Comparison of ENCODE assay signal across 8 mouse cellular contexts in the genomic region with DNA sequence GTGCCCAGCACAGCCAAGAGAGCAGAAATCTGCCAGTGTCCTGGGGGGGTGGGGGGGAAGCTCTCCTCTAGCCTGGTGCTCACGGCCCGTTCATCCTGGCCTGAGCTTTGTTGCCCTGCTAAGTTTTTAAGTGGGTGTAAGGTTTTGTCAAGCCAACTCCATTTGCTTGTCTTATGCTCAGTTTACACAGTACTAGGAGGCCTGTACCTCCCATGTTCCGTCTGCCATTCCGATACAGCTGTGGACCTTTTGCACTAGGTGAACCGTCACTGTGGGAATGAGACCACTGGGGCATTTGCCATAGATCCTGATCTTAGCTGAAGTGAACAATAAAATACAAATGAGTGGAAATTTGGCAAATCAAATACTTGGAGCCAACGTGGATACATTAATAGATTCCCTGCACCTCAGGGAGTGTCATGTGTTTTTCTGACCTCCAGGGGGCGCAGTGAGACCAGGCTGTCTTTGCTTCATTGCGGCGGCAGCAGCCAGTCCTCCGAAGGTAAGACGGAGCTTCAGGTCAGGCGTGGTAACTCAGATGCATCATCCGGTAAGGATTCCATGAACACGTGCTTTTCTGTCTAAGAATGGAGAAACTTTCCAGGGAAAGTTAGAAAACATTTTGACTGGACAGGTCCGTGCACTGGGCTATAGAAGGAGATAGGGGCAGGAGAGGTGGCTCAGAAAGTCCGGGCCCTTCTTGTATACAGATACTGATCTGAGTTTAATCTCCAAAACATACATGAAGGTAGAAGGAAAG. TPM values are rescaled to one million over a fixed set of nuclear protein-coding genes. Genes with fewer than 3 reads are reported as not detected.
DNase-seq lines count a peak whose midpoint lies in the region; ATAC-seq and TF ChIP-seq lines count a peak whose summit lies in the region.

No protein-coding gene starts in this region.

- TF ChIP-seq CTCF in ES-Bruce4 (IDR thresholded peaks at IDR 0.05; ENCODE audit: low read depth, low read length) = peak; percentile 94
- TF ChIP-seq CTCF in bone marrow macrophage, adult 2 months (IDR thresholded peaks at IDR 0.05; ENCODE audit: low read depth, low read length) = peak; percentile 84; the same call in 1 of the 2 replicates

- peak; percentile 50 for ATAC-seq in embryonic facial prominence, embryonic 14.5 days (ENCODE audit: low read depth)

- H3K36me3 ChIP-seq in ES-Bruce4 (ENCODE audit: control insufficient read depth, insufficient read depth, low read length, poor library complexity, severe bottlenecking) = no peaks in the 10 kb centered on the region
- H3K36me3 ChIP-seq in embryonic facial prominence, embryonic 14.5 days (ENCODE audit: control insufficient read depth, insufficient read depth, low read length) = peaks cover 10% of the 10 kb centered on the region; the same call in 1 of the 2 replicates

- TF ChIP-seq EP300 in ES-Bruce4 (IDR thresholded peaks at IDR 0.05; ENCODE audit: insufficient read depth, low read depth, low read length) = no peak

- no peak overlapping the region for H3K27ac ChIP-seq in ES-Bruce4 (ENCODE audit: insufficient read depth, low read length)
- H3K27ac ChIP-seq in bone marrow macrophage, adult 2 months (ENCODE audit: insufficient read depth, low read depth, low read length) = no peak overlapping the region
- H3K27ac ChIP-seq in embryonic facial prominence, embryonic 14.5 days (replicated peaks; ENCODE audit: low read depth, low read length) = no peak overlapping the region

- peak; percentile 62 for DNase-seq in embryonic facial prominence, embryonic 14.5 days (ENCODE audit: low spot score)
- peak; percentile 61 to 77 for DNase-seq in heart, postnatal 36 days
- peak; percentile 58 for DNase-seq in layer of hippocampus, adult 11-12 months (ENCODE audit: low spot score)
- peak; percentile 71 for DNase-seq in lung, postnatal 10 days
- DNase-seq in retina, adult 2 months (ENCODE audit: low read depth, low spot score) = peak; percentile 20
- DNase-seq in urinary bladder, postnatal 10 days (ENCODE audit: low spot score) = peak; percentile 20

- H3K27me3 ChIP-seq in ES-Bruce4 (ENCODE audit: control insufficient read depth, insufficient read depth, low read length, poor library complexity, severe bottlenecking) = no peaks in the 10 kb centered on the region
- H3K27me3 ChIP-seq in embryonic facial prominence, embryonic 14.5 days (replicated peaks; ENCODE audit: control insufficient read depth, insufficient read depth, low read length) = no peaks in the 10 kb centered on the region

- intact Hi-C loops in heart, postnatal 36 days (cut with DNase I) = loop anchor here (2.0 to 5.0 kb wide), 5 partner anchors 138 to 1127 kb away; no protein-coding TSS in a partner anchor

- no peak overlapping the region for H3K4me2 ChIP-seq in embryonic facial prominence, embryonic 14.5 days (ENCODE audit: low read depth, low read length)

- WGBS in embryonic facial prominence, embryonic 14.5 days = 39% methylated on average over 16 of the region's 16 CpGs

- no peak for TF ChIP-seq POLR2A in ES-Bruce4 (IDR thresholded peaks at IDR 0.05; ENCODE audit: insufficient read depth, low read length)
- no peak for TF ChIP-seq POLR2A in bone marrow macrophage, adult 2 months (IDR thresholded peaks at IDR 0.05; ENCODE audit: borderline replicate concordance, low read depth, low read length)

- H3K4me1 ChIP-seq in ES-Bruce4 (ENCODE audit: control insufficient read depth, insufficient read depth, low read length) = no peaks in the 10 kb centered on the region
- no peaks in the 10 kb centered on the region for H3K4me1 ChIP-seq in bone marrow macrophage, adult 2 months (ENCODE audit: control insufficient read depth, insufficient read depth, low read length)
- H3K4me1 ChIP-seq in embryonic facial prominence, embryonic 14.5 days (ENCODE audit: control insufficient read depth, insufficient read depth, low read length) = no peaks in the 10 kb centered on the region

- no peak overlapping the region for H3K4me3 ChIP-seq in ES-Bruce4 (ENCODE audit: low read depth, low read length)
- no peak overlapping the region for H3K4me3 ChIP-seq in bone marrow macrophage, adult 2 months (ENCODE audit: insufficient read depth, low read length)
- H3K4me3 ChIP-seq in embryonic facial prominence, embryonic 14.5 days (ENCODE audit: low read depth, low read length) = no peak overlapping the region

- H3K9me3 ChIP-seq in ES-Bruce4 (replicated peaks; ENCODE audit: control insufficient read depth, insufficient read depth, low read length, poor library complexity, severe bottlenecking) = no peaks in the 10 kb centered on the region
- H3K9me3 ChIP-seq in embryonic facial prominence, embryonic 14.5 days (ENCODE audit: control insufficient read depth, low read length) = no peaks in the 10 kb centered on the region

- H3K9ac ChIP-seq in ES-Bruce4 (ENCODE audit: low read depth, poor library complexity, severe bottlenecking) = no peak overlapping the region
- no peak overlapping the region for H3K9ac ChIP-seq in embryonic facial prominence, embryonic 14.5 days (ENCODE audit: low read depth, low read length)

RNA-seq across cellular contexts. Expression of gene Smco2, which starts 25.0 kb away (rescaled TPM):
- not detected in 2 replicates for polyA plus RNA-seq in ES-Bruce4 (2011; ENCODE audit: insufficient read depth, insufficient read length, low read depth, missing spikeins)
- polyA plus RNA-seq in bone marrow macrophage, adult 2 months (2012; ENCODE audit: insufficient read depth, insufficient read length, missing spikeins) = not detected in 2 replicates
- polyA plus RNA-seq in embryonic facial prominence, embryonic 14.5 days (2014; fragmentation: Nextera tagmentation; extraction: Ambion mirVana) = not detected in 2 replicates
- total RNA-seq in heart, postnatal 36 days (2021) = 1 to 10 TPM; 2.5 to 3.4 TPM

RNA-seq across cellular contexts. Expression of gene Arntl2, which starts 29.1 kb away (rescaled TPM):
- 18.6 and 19.5 TPM in 2 replicates for polyA plus RNA-seq in ES-Bruce4 (2011; ENCODE audit: insufficient read depth, insufficient read length, low read depth, missing spikeins)
- 1.9 and 2.7 TPM in 2 replicates for polyA plus RNA-seq in bone marrow macrophage, adult 2 months (2012; ENCODE audit: insufficient read depth, insufficient read length, missing spikeins)
- polyA plus RNA-seq in embryonic facial prominence, embryonic 14.5 days (2014; fragmentation: Nextera tagmentation; extraction: Ambion mirVana) = 2.6 and 4.1 TPM in 2 replicates
- total RNA-seq in heart, postnatal 36 days (2021) = 1 to 10 TPM in 1 of 2 experiments, under 1 TPM in 1; 0.78 to 1.0 TPM

Comparison
In these comparisons a context has a peak if more than half of its experiments do, and no peak if none do; other contexts are left out.
1. DNase-seq: peak in every context shown above with its lines; median percentile 71 in lung, postnatal 10 days; 69 in heart, postnatal 36 days; 62 in embryonic facial prominence, embryonic 14.5 days; 58 in layer of hippocampus, adult 11-12 months; 20 in retina, adult 2 months; 20 in urinary bladder, postnatal 10 days.